Mouse (Mus musculus): ENCODE measurements around the gene Gm12253.

DNA sequence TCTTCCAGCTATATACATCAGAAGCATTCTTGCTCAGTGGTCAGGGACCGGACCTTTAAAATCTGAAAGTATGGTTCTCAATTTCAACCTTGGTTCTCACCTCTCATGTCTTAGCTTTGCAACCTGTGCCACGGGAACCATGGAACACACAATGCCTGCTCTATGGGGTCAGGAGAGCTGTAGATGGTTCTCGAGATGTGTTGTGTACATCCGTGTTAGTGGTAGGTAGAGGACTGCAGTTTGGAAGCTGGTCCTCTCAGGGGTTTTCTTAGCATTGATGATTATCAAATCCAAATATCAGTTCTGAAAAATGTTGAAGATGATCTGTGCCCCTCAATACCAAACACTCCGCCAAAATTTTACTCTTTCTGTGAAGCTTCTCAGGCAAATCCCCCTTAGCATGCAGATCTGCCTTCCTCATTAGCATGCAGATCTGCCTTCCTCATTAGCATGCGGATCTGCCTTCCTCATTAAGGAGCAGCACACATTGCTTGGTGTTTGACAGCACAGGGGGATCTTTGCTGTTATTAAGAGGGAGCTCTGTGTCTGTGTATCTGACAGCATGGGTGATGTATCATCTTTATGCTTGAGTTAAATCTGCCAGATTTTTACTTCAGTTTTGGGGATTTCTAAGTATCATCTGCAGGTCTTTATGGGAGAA is 32.2 kb upstream of the Gm12253 start:
- TF ChIP-seq CTCF (IDR thresholded peaks at IDR 0.05; ENCODE audit: low read depth, low read length) (no peak), POLR2A (IDR thresholded peaks at IDR 0.05; ENCODE audit: borderline replicate concordance, low read depth, low read length) (no peak)
